Mouse (Mus musculus) myocyte (in vitro differentiated cells): ENCODE measurements around the gene Wdr41.

Source experiments
- CEBPB ChIP-seq: IDR thresholded peaks from 2 replicates; pipeline ENCODE4 v1.6.1; 2011; ENCODE audit warnings: mild to moderate bottlenecking, moderate library complexity; ENCODE audit not compliant: poor library complexity, insufficient read depth, severe bottlenecking
- E2F4 ChIP-seq: IDR thresholded peaks from one replicate; pipeline ENCODE4 v1.6.1; 2011; ENCODE audit warnings: mild to moderate bottlenecking, control low read depth, moderate library complexity; ENCODE audit not compliant: insufficient read depth
- MAX ChIP-seq: IDR thresholded peaks from one replicate; pipeline ENCODE4 v1.6.1; 2011; ENCODE audit warnings: low read depth, mild to moderate bottlenecking, control low read depth
- POLR2A ChIP-seq: IDR thresholded peaks from one replicate; pipeline ENCODE4 v1.6.1; 2011; ENCODE audit warnings: low read depth, mild to moderate bottlenecking, control low read depth, moderate library complexity; ENCODE audit not compliant: insufficient read length
- TCF12 ChIP-seq: IDR thresholded peaks from one replicate; pipeline ENCODE4 v1.6.1; 2011; ENCODE audit warnings: mild to moderate bottlenecking, control low read depth; ENCODE audit not compliant: poor library complexity, insufficient read depth, severe bottlenecking

DNA sequence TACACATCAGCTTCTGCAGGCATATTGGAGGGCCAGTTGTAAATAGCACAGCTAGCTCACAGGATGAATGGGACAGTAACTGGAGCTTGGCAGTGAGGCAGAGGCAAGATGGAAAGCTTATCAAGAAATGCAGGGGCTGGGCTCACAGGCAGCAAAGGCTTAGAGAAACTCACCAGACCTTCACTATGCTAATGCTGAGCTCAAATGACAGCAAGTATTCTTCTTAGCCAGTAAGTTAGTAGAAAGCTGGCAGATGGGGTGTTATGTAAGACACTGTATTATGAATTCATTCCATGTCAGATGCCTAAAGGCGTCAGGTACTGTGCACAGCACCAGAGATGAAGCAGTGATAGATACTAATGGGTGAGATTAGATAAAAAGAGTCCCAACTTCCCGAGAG lies 58.6 kb downstream of the Wdr41 start:
- no peak for TF ChIP-seq POLR2A
- no peak for TF ChIP-seq MAX
- no peak for TF ChIP-seq TCF12
- no peak for TF ChIP-seq E2F4
- TF ChIP-seq CEBPB, result no peak
